Comparison of ENCODE assay signal across 33 mouse cellular contexts in the genomic region with DNA sequence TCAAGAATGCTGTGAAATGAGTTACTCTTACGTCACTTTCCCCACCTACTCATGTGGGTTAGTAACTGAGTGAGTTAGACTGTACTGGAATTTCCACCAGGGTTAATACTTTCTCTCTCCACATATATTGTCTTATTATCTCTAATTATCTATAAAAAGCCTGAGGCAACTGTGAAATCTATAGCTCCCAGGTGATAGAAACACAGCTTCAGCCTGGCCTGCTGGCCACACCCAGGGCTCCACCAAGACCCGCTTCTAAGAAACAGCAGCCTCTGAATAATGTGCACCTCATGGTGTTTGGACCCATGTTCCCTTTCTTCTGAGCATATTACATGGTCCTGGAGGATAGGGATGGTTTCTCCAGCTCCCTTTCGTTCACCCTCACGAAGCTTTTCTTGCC.
DNase-seq lines count a peak whose midpoint lies in the region; ATAC-seq and TF ChIP-seq lines count a peak whose summit lies in the region.
"Had no signal": no experiment of that assay in that cellular context is flagged by ENCODE, and none has a peak within 500 bp of the region (broad histone marks: within the 10 kb centered on the region; RNA-seq: fewer than 3 reads in every experiment).

No protein-coding gene starts in this region.

- 0 out of 2 replicates have a peak, but pooled peaks have one; percentile 8 for TF ChIP-seq EP300 in liver, postnatal 0 days (IDR thresholded peaks at IDR 0.05; ENCODE audit: low read depth)

- 56% methylated on average over 4 of the region's 4 CpGs for WGBS in liver, embryonic 12.5 days (ENCODE audit: insufficient replicate concordance)
- WGBS in liver, postnatal 0 days (ENCODE audit: insufficient replicate concordance), result 73% methylated on average over 4 of the region's 4 CpGs

- peak overlapping the region; percentile 88 for H3K4me3 ChIP-seq in testis, adult 2 months (ENCODE audit: control insufficient read depth, low read depth, low read length)
- no peak overlapping the region for H3K4me3 ChIP-seq in liver, embryonic 12.5 days
- no peak overlapping the region for H3K4me3 ChIP-seq in liver, postnatal 0 days (ENCODE audit: low read depth, low read length)
- H3K4me3 ChIP-seq: embryonic facial prominence, embryonic 10.5 days; embryonic facial prominence, embryonic 15.5 days; heart, embryonic 10.5 days; heart, embryonic 15.5 days; hindbrain, embryonic 13.5 days; limb, embryonic 10.5 days; limb, embryonic 15.5 days; lung, embryonic 15.5 days; midbrain, embryonic 12.5 days; myocyte; neural tube, embryonic 12.5 days had no signal

- no peaks in the 10 kb centered on the region for H3K4me1 ChIP-seq in testis, adult 2 months (ENCODE audit: control insufficient read depth, insufficient read depth, low read length)
- H3K4me1 ChIP-seq in liver, embryonic 12.5 days, result peaks cover 48% of the 10 kb centered on the region
- peaks cover 14% of the 10 kb centered on the region for H3K4me1 ChIP-seq in liver, postnatal 0 days (ENCODE audit: insufficient read depth)
- H3K4me1 ChIP-seq: embryonic facial prominence, embryonic 10.5 days; embryonic facial prominence, embryonic 15.5 days; hindbrain, embryonic 13.5 days; limb, embryonic 10.5 days; limb, embryonic 15.5 days; lung, embryonic 15.5 days; midbrain, embryonic 12.5 days; neural tube, embryonic 12.5 days had no signal

- no peaks in the 10 kb centered on the region for H3K27me3 ChIP-seq in testis, adult 2 months (ENCODE audit: control insufficient read depth, insufficient read depth, low read length)
- no peaks in the 10 kb centered on the region for H3K27me3 ChIP-seq in liver, embryonic 12.5 days (replicated peaks)
- H3K27me3 ChIP-seq in liver, postnatal 0 days (ENCODE audit: insufficient read depth, low read length), result no peaks in the 10 kb centered on the region
- H3K27me3 ChIP-seq: embryonic facial prominence, embryonic 15.5 days; heart, embryonic 15.5 days; hindbrain, embryonic 13.5 days; limb, embryonic 15.5 days; lung, embryonic 15.5 days; midbrain, embryonic 12.5 days; neural tube, embryonic 12.5 days; Patski had no signal

- TF ChIP-seq POLR2A in testis, adult 2 months (IDR thresholded peaks at IDR 0.05; ENCODE audit: control insufficient read depth, low read depth, low read length), result no peak

- peak overlapping the region; percentile 44 for H3K9ac ChIP-seq in liver, embryonic 12.5 days
- H3K9ac ChIP-seq in liver, postnatal 0 days (replicated peaks), result no peak overlapping the region
- H3K9ac ChIP-seq: embryonic facial prominence, embryonic 15.5 days; heart, embryonic 15.5 days; hindbrain, embryonic 13.5 days; limb, embryonic 15.5 days; lung, embryonic 15.5 days; midbrain, embryonic 12.5 days; neural tube, embryonic 12.5 days had no signal

- peak; percentile 75 for ATAC-seq in liver, embryonic 12.5 days
- peak; percentile 25; the same call in 1 of the 2 replicates for ATAC-seq in liver, postnatal 0 days
- ATAC-seq: forebrain, embryonic 14.5 days; intestine, embryonic 16.5 days; Patski had no signal

- no peaks in the 10 kb centered on the region for H3K36me3 ChIP-seq in testis, adult 2 months (ENCODE audit: control insufficient read depth, insufficient read depth, low read length)
- H3K36me3 ChIP-seq in liver, embryonic 12.5 days, result peaks cover 59% of the 10 kb centered on the region
- peaks cover 65% of the 10 kb centered on the region for H3K36me3 ChIP-seq in liver, postnatal 0 days (replicated peaks; ENCODE audit: insufficient read depth, low read length)
- H3K36me3 ChIP-seq: midbrain, embryonic 12.5 days; neural tube, embryonic 12.5 days had no signal

- DNase-seq in testis, postnatal 14 days (ENCODE audit: low spot score), result no peak
- DNase-seq in liver, postnatal 0 days, result no peak
- no peak for DNase-seq in embryo, embryonic 11 days
- no peak for DNase-seq in adrenal gland, adult 2 months
- DNase-seq in thymus, postnatal 10 days (ENCODE audit: low spot score in 2 of 2), result no peak
- DNase-seq: adrenal gland, postnatal 14 days; cerebellum, adult 2 months; cerebellum, postnatal 14 days; heart, postnatal 4 days; kidney, adult 8-10 months; kidney, postnatal 4 days; layer of hippocampus, postnatal 36 days; right cerebral cortex, adult 18-20 months; right cerebral cortex, postnatal 4 days; thymus, postnatal 25 days had no signal

- TF ChIP-seq CTCF in testis, adult 2 months (IDR thresholded peaks at IDR 0.05; ENCODE audit: control insufficient read depth, insufficient read depth, insufficient replicate concordance, low read depth, low read length), result no peak
- TF ChIP-seq CTCF in liver, postnatal 0 days (IDR thresholded peaks at IDR 0.05; ENCODE audit: low read depth), result no peak

- H3K4me2 ChIP-seq in liver, embryonic 12.5 days, result peak overlapping the region; percentile 53
- no peak overlapping the region; the same call in 1 of the 2 replicates for H3K4me2 ChIP-seq in liver, postnatal 0 days (ENCODE audit: low read depth, low read length)
- H3K4me2 ChIP-seq: embryonic facial prominence, embryonic 15.5 days; heart, embryonic 15.5 days; hindbrain, embryonic 13.5 days; limb, embryonic 15.5 days; lung, embryonic 15.5 days; midbrain, embryonic 12.5 days; neural tube, embryonic 12.5 days had no signal

- peak overlapping the region; percentile 62 for H3K27ac ChIP-seq in testis, adult 2 months (ENCODE audit: control insufficient read depth, insufficient read depth, low read depth, low read length)
- peak overlapping the region; percentile 96 for H3K27ac ChIP-seq in liver, embryonic 12.5 days
- H3K27ac ChIP-seq in liver, postnatal 0 days (ENCODE audit: low read depth), result no peak overlapping the region
- H3K27ac ChIP-seq: embryonic facial prominence, embryonic 10.5 days; embryonic facial prominence, embryonic 15.5 days; heart, embryonic 10.5 days; heart, embryonic 15.5 days; hindbrain, embryonic 13.5 days; kidney, postnatal 0 days; limb, embryonic 10.5 days; limb, embryonic 15.5 days; lung, embryonic 15.5 days; midbrain, embryonic 12.5 days; neural tube, embryonic 12.5 days had no signal

- H3K9me3 ChIP-seq in liver, embryonic 12.5 days (replicated peaks), result no peaks in the 10 kb centered on the region
- no peaks in the 10 kb centered on the region for H3K9me3 ChIP-seq in liver, postnatal 0 days (ENCODE audit: low read length)
- H3K9me3 ChIP-seq: embryonic facial prominence, embryonic 10.5 days; embryonic facial prominence, embryonic 15.5 days; G1E; heart, embryonic 10.5 days; heart, embryonic 15.5 days; hindbrain, embryonic 13.5 days; limb, embryonic 10.5 days; limb, embryonic 15.5 days; lung, embryonic 15.5 days; midbrain, embryonic 12.5 days; neural tube, embryonic 12.5 days had no signal
